Mouse (Mus musculus) megakaryocyte, adult 5-6 weeks (primary cell): ENCODE measurements around the gene Mttp. TPM values are rescaled to one million over a fixed set of nuclear protein-coding genes. Genes with fewer than 3 reads are reported as not detected.

Experiments
- ATAC-seq: 2 replicates; pipeline ENCODE4 v1.8.0; 2016; ENCODE audit warnings: mild to moderate bottlenecking, inconsistent platforms; ENCODE audit not compliant: poor library complexity, severe bottlenecking
- total RNA-seq, 2 experiments: library from RNA; stranded (forward) in 1 of 2; stranded (reverse) in 1 of 2; fragments of 153-499, 151-499 nt in 1 of 2; fragments of 221-1000, 200-1000 nt in 1 of 2; gene quantifications; 2 replicates each; pipeline versions ENCODE4 v1.2.3 to v1.2.4; 2015 to 2017

The Mttp gene
- total RNA-seq, 2 experiments from 2014 or later: 1.0 to 1.2 TPM

GRCm38 (mm10) chr3:138058226-138058625 lies 86.5 kb downstream of the Mttp start:
- no peak for ATAC-seq

- ATAC-seq: no peak
Measured at GRCm38 (mm10) chr3:138056976-138057375, 87.8 kb downstream of the Mttp start.

GRCm38 (mm10) chr3:138053969-138054368 lies 90.8 kb downstream of the Mttp start:
- no peak for ATAC-seq

- no peak for ATAC-seq
Measured at GRCm38 (mm10) chr3:138051431-138051830, 93.3 kb downstream of the Mttp start.

- ATAC-seq: no peak
Measured at GRCm38 (mm10) chr3:138050772-138051171, 94.0 kb downstream of the Mttp start.

- ATAC-seq: no peak
Measured at GRCm38 (mm10) chr3:138049555-138049954, 95.2 kb downstream of the Mttp start.

GRCm38 (mm10) chr3:138043316-138043715 lies 101.5 kb downstream of the Mttp start:
- no peak for ATAC-seq

GRCm38 (mm10) chr3:138041591-138042301 lies 103.0 kb downstream of the Mttp start:
- no peak for ATAC-seq

GRCm38 (mm10) chr3:138040938-138041337 lies 103.8 kb downstream of the Mttp start:
- no peak for ATAC-seq

Other genes with a start within 250 kb of the Mttp start
- gene Lamtor3, start 226.5 kb downstream of the Mttp start, total RNA-seq (2015): 107 and 129 TPM in 2 replicates
- gene Lamtor3, start 226.5 kb downstream of the Mttp start, total RNA-seq (2017): 102 and 112 TPM in 2 replicates
- gene Dapp1, start 163.4 kb downstream of the Mttp start, total RNA-seq (2015): 74.2 and 74.8 TPM in 2 replicates
- gene Dapp1, start 163.4 kb downstream of the Mttp start, total RNA-seq (2017): 95.7 and 112 TPM in 2 replicates
- gene 1110002E22Rik, start 79.9 kb downstream of the Mttp start, total RNA-seq (2015): not detected in 2 replicates
- gene 1110002E22Rik, start 79.9 kb downstream of the Mttp start, total RNA-seq (2017): not detected in 2 replicates
- not detected in 2 replicates for gene Gm5105, start 77.6 kb downstream of the Mttp start, total RNA-seq (2015)
- not detected in 2 replicates for gene Gm5105, start 77.6 kb downstream of the Mttp start, total RNA-seq (2017)
- 2.1 and 2.5 TPM in 2 replicates for gene Trmt10a, start 1.5 kb downstream of the Mttp start, total RNA-seq (2015)
- 2.7 and 7.4 TPM in 2 replicates for gene Trmt10a, start 1.5 kb downstream of the Mttp start, total RNA-seq (2017)
- gene 4930579F01Rik, start 48.9 kb upstream of the Mttp start, total RNA-seq (2015): not detected in 2 replicates
- gene 4930579F01Rik, start 48.9 kb upstream of the Mttp start, total RNA-seq (2017): not detected in 2 replicates
- not detected in 2 replicates for gene Adh7, start 72.8 kb upstream of the Mttp start, total RNA-seq (2015)
- gene Adh7, start 72.8 kb upstream of the Mttp start, total RNA-seq (2017): not detected in 2 replicates
- 0.96 TPM in 1 of 2 replicates, not detected in the other for gene Adh1, start 116.0 kb upstream of the Mttp start, total RNA-seq (2015)
- not detected in 2 replicates for gene Adh1, start 116.0 kb upstream of the Mttp start, total RNA-seq (2017)
- not detected in 2 replicates for gene Adh6a, start 168.3 kb upstream of the Mttp start, total RNA-seq (2015)
- not detected in 2 replicates for gene Adh6a, start 168.3 kb upstream of the Mttp start, total RNA-seq (2017)
- gene Adh6b, start 196.8 kb upstream of the Mttp start, total RNA-seq (2015): not detected in 2 replicates
- not detected in 2 replicates for gene Adh6b, start 196.8 kb upstream of the Mttp start, total RNA-seq (2017)